Mouse (Mus musculus) forebrain, embryonic 12.5 days (tissue): ENCODE data around the gene Gal. TPM values are rescaled to one million over a fixed set of nuclear protein-coding genes. Genes with fewer than 3 reads are reported as not detected.

Experiments
- ATAC-seq: fragments of 200-750 bp; cut with Nextera tagmentation; 2 replicates; pipeline ENCODE4 v1.8.0; 2017; ENCODE audit warnings: moderate TSS enrichment; ENCODE audit not compliant: low FRiP score
- H3K27ac ChIP-seq: fragments of 300-500 bp; sonication (generic); 2 replicates; pipeline ENCODE4 v1.5.1; 2016; ENCODE audit warnings: mild to moderate bottlenecking
- H3K27me3 ChIP-seq: fragments of 300-500 bp; sonication (generic); 2 replicates; pipeline ENCODE4 v1.6.1; 2016; ENCODE audit warnings: mild to moderate bottlenecking
- H3K36me3 ChIP-seq: fragments of 300-500 bp; sonication (generic); replicated peaks from 2 replicates; pipeline ENCODE4 v1.6.1; 2016; ENCODE audit warnings: mild to moderate bottlenecking
- H3K4me1 ChIP-seq: fragments of 300-500 bp; sonication (generic); 2 replicates; pipeline ENCODE4 v1.6.1; 2016
- H3K4me2 ChIP-seq: fragments of 300-500 bp; sonication (generic); 2 replicates; pipeline ENCODE4 v1.6.1; 2016; ENCODE audit warnings: mild to moderate bottlenecking, moderate library complexity
- H3K4me3 ChIP-seq: fragments of 300-500 bp; sonication (generic); replicated peaks from 2 replicates; pipeline ENCODE4 v1.5.1; 2016; ENCODE audit warnings: mild to moderate bottlenecking
- H3K9ac ChIP-seq: fragments of 300-500 bp; sonication (generic); 2 replicates; pipeline ENCODE4 v1.6.1; 2016; ENCODE audit warnings: mild to moderate bottlenecking
- H3K9me3 ChIP-seq: fragments of 300-500 bp; sonication (generic); 2 replicates; pipeline ENCODE4 v1.6.1; 2016
- WGBS: fragments of 180-500 bp; shearing (Covaris S2); methylation state at CpG from one replicate; pipeline ENCODE4 v1.1.7; 2016; 5-methylcytosine and 5-hydroxymethylcytosine counted together
- polyA plus RNA-seq: library from polyadenylated mRNA; unstranded; fragments of >200 nt; fragmentation: Nextera tagmentation; extraction: Ambion mirVana; gene quantifications from 2 replicates; pipeline ENCODE4 v1.2.1, GENCODE M21; 2016

Gal gene
- 1.1 and 2.0 TPM in 2 replicates for polyA plus RNA-seq

- Histone ChIP-seq H3K4me3 (peak within 1 kb of the TSS; percentile 35), H3K36me3 (no peaks in the 10 kb centered on the region), H3K4me1 (peaks cover 12% of the 10 kb centered on the region), H3K9ac (peak within 1 kb of the TSS; percentile 38), H3K9me3 (no peaks in the 10 kb centered on the region), H3K27me3 (peaks cover 40% of the 10 kb centered on the region), H3K27ac (no peak within 1 kb of the TSS), H3K4me2 (peak within 1 kb of the TSS; percentile 63)
- 0 out of 2 replicates have a peak, but pooled peaks have one; percentile 33 for ATAC-seq
- WGBS: 3% methylated on average over 37 of the region's 37 CpGs
Observed at GRCm38 (mm10) chr19:3414268-3414733, at the start of gene Gal. Gal (minus strand) TSS chr19:3414544.

GRCm38 (mm10) chr19:3459986-3460385, 45.6 kb upstream of the Gal start:
- H3K9ac ChIP-seq: no peak overlapping the region
- no peaks in the 10 kb centered on the region for H3K27me3 ChIP-seq
- WGBS: 97% methylated on average over 3 of the region's 3 CpGs
- ATAC-seq: no peak
- peaks cover 99% of the 10 kb centered on the region for H3K36me3 ChIP-seq
- no peak overlapping the region for H3K4me2 ChIP-seq
- H3K9me3 ChIP-seq: no peaks in the 10 kb centered on the region
- no peaks in the 10 kb centered on the region for H3K4me1 ChIP-seq
- H3K27ac ChIP-seq: no peak overlapping the region
- H3K4me3 ChIP-seq: no peak overlapping the region

- H3K36me3 ChIP-seq: peaks cover 98% of the 10 kb centered on the region
- 95% methylated on average over 6 of the region's 6 CpGs for WGBS
Observed at GRCm38 (mm10) chr19:3458331-3459099, 44.2 kb upstream of the Gal start.

GRCm38 (mm10) chr19:3457700-3458099, 43.4 kb upstream of the Gal start:
- no peak overlapping the region for H3K4me2 ChIP-seq
- 95% methylated on average over 4 of the region's 4 CpGs for WGBS
- no peak for ATAC-seq
- H3K27me3 ChIP-seq: no peaks in the 10 kb centered on the region
- H3K27ac ChIP-seq: no peak overlapping the region
- H3K4me3 ChIP-seq: no peak overlapping the region
- peaks cover 96% of the 10 kb centered on the region for H3K36me3 ChIP-seq
- H3K9me3 ChIP-seq: no peaks in the 10 kb centered on the region
- H3K9ac ChIP-seq: no peak overlapping the region
- H3K4me1 ChIP-seq: no peaks in the 10 kb centered on the region

More at GRCm38 (mm10) chr19:3458331-3459099, 44.2 kb upstream of the Gal start:
- H3K9ac ChIP-seq: no peak overlapping the region
- H3K27me3 ChIP-seq: no peaks in the 10 kb centered on the region
- H3K4me2 ChIP-seq: no peak overlapping the region
- ATAC-seq: no peak
- no peak overlapping the region for H3K27ac ChIP-seq
- no peaks in the 10 kb centered on the region for H3K4me1 ChIP-seq
- no peak overlapping the region for H3K4me3 ChIP-seq
- H3K9me3 ChIP-seq: no peaks in the 10 kb centered on the region

- ATAC-seq: peak; percentile 63; the same call in 1 of the 2 replicates
- no peaks in the 10 kb centered on the region for H3K27me3 ChIP-seq
- peaks cover 36% of the 10 kb centered on the region for H3K36me3 ChIP-seq
- no peak overlapping the region for H3K4me2 ChIP-seq
- WGBS: 70% methylated on average over 6 of the region's 6 CpGs
- no peaks in the 10 kb centered on the region; the same call in 1 of the 2 replicates for H3K9me3 ChIP-seq
- no peak overlapping the region for H3K9ac ChIP-seq
- no peak overlapping the region for H3K4me3 ChIP-seq
- H3K27ac ChIP-seq: peak overlapping the region; percentile 31; the same call in 1 of the 2 replicates
- H3K4me1 ChIP-seq: peaks cover 5% of the 10 kb centered on the region; the same call in 1 of the 2 replicates
Observed at GRCm38 (mm10) chr19:3451649-3452048, 37.3 kb upstream of the Gal start.

- Histone ChIP-seq H3K27me3 (no peaks in the 10 kb centered on the region), H3K4me3 (no peak overlapping the region), H3K9me3 (no peaks in the 10 kb centered on the region; the same call in 1 of the 2 replicates), H3K36me3 (peaks cover 31% of the 10 kb centered on the region), H3K4me1 (peaks cover 5% of the 10 kb centered on the region; the same call in 1 of the 2 replicates), H3K27ac (0 out of 2 replicates have a peak overlapping the region, but pooled peaks have one; percentile 31), H3K9ac (no peak overlapping the region), H3K4me2 (no peak overlapping the region)
- ATAC-seq: peak; percentile 87
- 26% methylated on average over 6 of the region's 6 CpGs for WGBS
Observed at GRCm38 (mm10) chr19:3451170-3451569, 36.8 kb upstream of the Gal start.

GRCm38 (mm10) chr19:3450714-3451113, 36.4 kb upstream of the Gal start:
- Histone ChIP-seq H3K9ac (no peak overlapping the region), H3K9me3 (no peaks in the 10 kb centered on the region; the same call in 1 of the 2 replicates), H3K4me3 (no peak overlapping the region), H3K4me1 (peaks cover 5% of the 10 kb centered on the region; the same call in 1 of the 2 replicates), H3K27me3 (no peaks in the 10 kb centered on the region), H3K36me3 (peaks cover 26% of the 10 kb centered on the region), H3K4me2 (no peak overlapping the region), H3K27ac (no peak overlapping the region)
- 0 out of 2 replicates have a peak, but pooled peaks have one; percentile 24 for ATAC-seq
- WGBS: 95% methylated on average over 3 of the region's 3 CpGs

- Histone ChIP-seq H3K27ac (no peak overlapping the region), H3K4me2 (no peak overlapping the region), H3K9ac (no peak overlapping the region), H3K36me3 (peaks cover 12% of the 10 kb centered on the region), H3K4me3 (no peak overlapping the region), H3K27me3 (no peaks in the 10 kb centered on the region), H3K9me3 (no peaks in the 10 kb centered on the region; the same call in 1 of the 2 replicates), H3K4me1 (peaks cover 5% of the 10 kb centered on the region; the same call in 1 of the 2 replicates)
- no peak for ATAC-seq
- 80% methylated on average over 3 of the region's 3 CpGs for WGBS
Observed at GRCm38 (mm10) chr19:3449248-3449647, 34.9 kb upstream of the Gal start.

- Histone ChIP-seq H3K4me1 (peaks cover 5% of the 10 kb centered on the region; the same call in 1 of the 2 replicates), H3K4me2 (no peak overlapping the region), H3K27ac (no peak overlapping the region), H3K27me3 (peaks cover 12% of the 10 kb centered on the region; the same call in 1 of the 2 replicates), H3K9me3 (no peaks in the 10 kb centered on the region; the same call in 1 of the 2 replicates), H3K4me3 (no peak overlapping the region), H3K9ac (no peak overlapping the region), H3K36me3 (no peaks in the 10 kb centered on the region)
- 71% methylated on average over 3 of the region's 3 CpGs for WGBS
- ATAC-seq: no peak
Observed at GRCm38 (mm10) chr19:3447348-3447747, 33.0 kb upstream of the Gal start.

- H3K4me3 ChIP-seq: no peak overlapping the region
- WGBS: 20% methylated on average over 10 of the region's 10 CpGs
- peaks cover 31% of the 10 kb centered on the region for H3K27me3 ChIP-seq
- ATAC-seq: peak; percentile 74; the same call in 1 of the 2 replicates
- H3K9me3 ChIP-seq: no peaks in the 10 kb centered on the region
- H3K27ac ChIP-seq: peak overlapping the region; percentile 50; the same call in 1 of the 2 replicates
- H3K9ac ChIP-seq: no peak overlapping the region
- H3K4me1 ChIP-seq: peaks cover 12% of the 10 kb centered on the region
- H3K4me2 ChIP-seq: peak overlapping the region; percentile 35
- no peaks in the 10 kb centered on the region for H3K36me3 ChIP-seq
Observed at GRCm38 (mm10) chr19:3441092-3441491, 26.7 kb upstream of the Gal start.

- Histone ChIP-seq H3K9me3 (no peaks in the 10 kb centered on the region), H3K4me3 (no peak overlapping the region), H3K9ac (no peak overlapping the region), H3K27ac (peak overlapping the region; percentile 50; the same call in 1 of the 2 replicates), H3K4me2 (peak overlapping the region; percentile 35), H3K4me1 (peaks cover 12% of the 10 kb centered on the region), H3K36me3 (no peaks in the 10 kb centered on the region), H3K27me3 (peaks cover 31% of the 10 kb centered on the region)
- 23% methylated on average over 5 of the region's 5 CpGs for WGBS
- peak; percentile 73; the same call in 1 of the 2 replicates for ATAC-seq
Observed at GRCm38 (mm10) chr19:3440667-3441066, 26.3 kb upstream of the Gal start.

- H3K4me3 ChIP-seq: no peak overlapping the region
- H3K27ac ChIP-seq: no peak overlapping the region
- peaks cover 22% of the 10 kb centered on the region for H3K27me3 ChIP-seq
- no peak for ATAC-seq
- 72% methylated on average over 5 of the region's 5 CpGs for WGBS
- peaks cover 22% of the 10 kb centered on the region for H3K4me1 ChIP-seq
- no peaks in the 10 kb centered on the region for H3K36me3 ChIP-seq
- H3K4me2 ChIP-seq: no peak overlapping the region
- H3K9me3 ChIP-seq: no peaks in the 10 kb centered on the region
- no peak overlapping the region for H3K9ac ChIP-seq
Observed at GRCm38 (mm10) chr19:3437980-3438379, 23.6 kb upstream of the Gal start.
